7 mouse cellular contexts compared by ENCODE assay signal in genomic region chr1:84709810-84710785, GRCm38 (mm10). TPM values are rescaled to one million over a fixed set of nuclear protein-coding genes. Genes with fewer than 3 reads are reported as not detected.
DNase-seq lines count a peak whose midpoint lies in the region; ATAC-seq and TF ChIP-seq lines count a peak whose summit lies in the region.

No protein-coding gene starts in this region.

- no peak for TF ChIP-seq EP300 in liver, postnatal 0 days (IDR thresholded peaks at IDR 0.05; ENCODE audit: low read depth)

- DNase-seq in B cell, adult 2 months, result peak; percentile 7 to 17
- peak; percentile 52 for DNase-seq in CD4-positive, CD25-positive, alpha-beta regulatory T cell, adult 2 months (ENCODE audit: low read depth, low spot score)
- DNase-seq in embryo, embryonic 11 days, result peak; percentile 34
- DNase-seq in hindbrain, postnatal 0 days (ENCODE audit: low spot score), result peak; percentile 86
- peak; percentile 10 for DNase-seq in splenic B cell, adult 2 months (ENCODE audit: low read depth, low spot score)
- no peak for DNase-seq in liver, postnatal 0 days

- WGBS in hindbrain, postnatal 0 days, result 12% methylated on average over 31 of the region's 31 CpGs
- 18% methylated on average over 31 of the region's 31 CpGs for WGBS in limb, embryonic 13.5 days
- 15% methylated on average over 31 of the region's 31 CpGs for WGBS in liver, postnatal 0 days (ENCODE audit: insufficient replicate concordance)

- H3K27me3 ChIP-seq in hindbrain, postnatal 0 days (ENCODE audit: insufficient read depth, low read length), result no peaks in the 10 kb centered on the region
- peaks cover 30% of the 10 kb centered on the region for H3K27me3 ChIP-seq in limb, embryonic 13.5 days
- no peaks in the 10 kb centered on the region; the same call in 1 of the 2 replicates for H3K27me3 ChIP-seq in splenic B cell, adult 2 months (ENCODE audit: control insufficient read depth, insufficient read depth, low read length, poor library complexity, severe bottlenecking)
- no peaks in the 10 kb centered on the region for H3K27me3 ChIP-seq in liver, postnatal 0 days (ENCODE audit: insufficient read depth, low read length)

- no peaks in the 10 kb centered on the region for H3K4me1 ChIP-seq in hindbrain, postnatal 0 days (ENCODE audit: insufficient read depth, low read length)
- H3K4me1 ChIP-seq in limb, embryonic 13.5 days, result peaks cover 4% of the 10 kb centered on the region; the same call in 1 of the 2 replicates
- H3K4me1 ChIP-seq in liver, postnatal 0 days (ENCODE audit: insufficient read depth), result no peaks in the 10 kb centered on the region

- no peaks in the 10 kb centered on the region for H3K9me3 ChIP-seq in hindbrain, postnatal 0 days (ENCODE audit: low read length)
- no peaks in the 10 kb centered on the region for H3K9me3 ChIP-seq in limb, embryonic 13.5 days
- no peaks in the 10 kb centered on the region for H3K9me3 ChIP-seq in liver, postnatal 0 days (ENCODE audit: low read length)

- peak overlapping the region; percentile 56 for H3K4me2 ChIP-seq in hindbrain, postnatal 0 days (ENCODE audit: low read depth, low read length)
- H3K4me2 ChIP-seq in limb, embryonic 13.5 days (replicated peaks), result peak overlapping the region; percentile 53
- H3K4me2 ChIP-seq in liver, postnatal 0 days (ENCODE audit: low read depth, low read length), result no peak overlapping the region

- TF ChIP-seq CTCF in hindbrain, postnatal 0 days (IDR thresholded peaks at IDR 0.05; ENCODE audit: low read depth), result no peak
- TF ChIP-seq CTCF in liver, postnatal 0 days (IDR thresholded peaks at IDR 0.05; ENCODE audit: low read depth), result no peak

- peak overlapping the region; percentile 30 for H3K4me3 ChIP-seq in hindbrain, postnatal 0 days (ENCODE audit: low read length)
- peak overlapping the region; percentile 16 for H3K4me3 ChIP-seq in limb, embryonic 13.5 days
- no peak overlapping the region for H3K4me3 ChIP-seq in liver, postnatal 0 days (ENCODE audit: low read depth, low read length)

- peak overlapping the region; percentile 48 for H3K9ac ChIP-seq in hindbrain, postnatal 0 days (replicated peaks; ENCODE audit: low read length)
- no peak overlapping the region for H3K9ac ChIP-seq in limb, embryonic 13.5 days
- no peak overlapping the region for H3K9ac ChIP-seq in liver, postnatal 0 days (replicated peaks)

- peak overlapping the region; percentile 74 for H3K27ac ChIP-seq in hindbrain, postnatal 0 days
- H3K27ac ChIP-seq in limb, embryonic 13.5 days, result no peak overlapping the region
- no peak overlapping the region for H3K27ac ChIP-seq in liver, postnatal 0 days (ENCODE audit: low read depth)

- ATAC-seq in hindbrain, postnatal 0 days, result peak; percentile 93
- ATAC-seq in limb, embryonic 13.5 days (ENCODE audit: low FRiP score, low read depth), result no peak
- no peak for ATAC-seq in liver, postnatal 0 days

- no peaks in the 10 kb centered on the region for H3K36me3 ChIP-seq in hindbrain, postnatal 0 days (ENCODE audit: insufficient read depth, low read length)
- no peaks in the 10 kb centered on the region for H3K36me3 ChIP-seq in limb, embryonic 13.5 days
- H3K36me3 ChIP-seq in splenic B cell, adult 2 months (ENCODE audit: control insufficient read depth, insufficient read depth, low read length, poor library complexity, severe bottlenecking), result no peaks in the 10 kb centered on the region
- H3K36me3 ChIP-seq in liver, postnatal 0 days (replicated peaks; ENCODE audit: insufficient read depth, low read length), result no peaks in the 10 kb centered on the region

RNA-seq across cellular contexts. Expression of gene Dner, which starts 14.1 kb away (rescaled TPM):
- 330 and 331 TPM in 2 replicates for total RNA-seq in hindbrain, postnatal 0 days (2014; rRNA removed)
- polyA plus RNA-seq in hindbrain, postnatal 0 days (2015; fragmentation: Nextera tagmentation; extraction: Ambion mirVana), result 318 and 322 TPM in 2 replicates
- polyA plus RNA-seq in limb, embryonic 13.5 days (2015; fragmentation: Nextera tagmentation; extraction: Ambion mirVana), result 6.4 and 7.3 TPM in 2 replicates
- polyA plus RNA-seq in liver, postnatal 0 days (2015; fragmentation: Nextera tagmentation; extraction: Ambion mirVana), result not detected in 2 replicates

Comparison
In these comparisons a context has a peak if more than half of its experiments do, and no peak if none do; other contexts are left out.
1. RNA of gene Dner, which starts 14.1 kb away (polyA plus RNA-seq): 318 to 322 TPM in hindbrain, postnatal 0 days; 6.4 to 7.3 TPM in limb, embryonic 13.5 days and not detected in liver, postnatal 0 days; every median in the first group is over 10 times any median in the second.